Mouse (Mus musculus) forebrain, embryonic 12.5 days (tissue): ENCODE results near the gene Gm13278. TPM values are rescaled to one million over a fixed set of nuclear protein-coding genes. Genes with fewer than 3 reads are reported as not detected.
"Not testable (repeated sequence)": the region's sequence is repeated elsewhere in the genome, so short reads cannot be mapped to it uniquely, and the experiment has no call there.

Experiments used
- ATAC-seq: fragments of 200-750 bp; cut with Nextera tagmentation; 2 replicates; pipeline ENCODE4 v1.8.0; 2017; ENCODE audit warnings: moderate TSS enrichment; ENCODE audit not compliant: low FRiP score
- H3K27ac ChIP-seq: fragments of 300-500 bp; sonication (generic); 2 replicates; pipeline ENCODE4 v1.5.1; 2016; ENCODE audit warnings: mild to moderate bottlenecking
- H3K27me3 ChIP-seq: fragments of 300-500 bp; sonication (generic); 2 replicates; pipeline ENCODE4 v1.6.1; 2016; ENCODE audit warnings: mild to moderate bottlenecking
- H3K36me3 ChIP-seq: fragments of 300-500 bp; sonication (generic); replicated peaks from 2 replicates; pipeline ENCODE4 v1.6.1; 2016; ENCODE audit warnings: mild to moderate bottlenecking
- H3K4me1 ChIP-seq: fragments of 300-500 bp; sonication (generic); 2 replicates; pipeline ENCODE4 v1.6.1; 2016
- H3K4me2 ChIP-seq: fragments of 300-500 bp; sonication (generic); 2 replicates; pipeline ENCODE4 v1.6.1; 2016; ENCODE audit warnings: mild to moderate bottlenecking, moderate library complexity
- H3K4me3 ChIP-seq: fragments of 300-500 bp; sonication (generic); replicated peaks from 2 replicates; pipeline ENCODE4 v1.5.1; 2016; ENCODE audit warnings: mild to moderate bottlenecking
- H3K9ac ChIP-seq: fragments of 300-500 bp; sonication (generic); 2 replicates; pipeline ENCODE4 v1.6.1; 2016; ENCODE audit warnings: mild to moderate bottlenecking
- H3K9me3 ChIP-seq: fragments of 300-500 bp; sonication (generic); 2 replicates; pipeline ENCODE4 v1.6.1; 2016
- WGBS: fragments of 180-500 bp; shearing (Covaris S2); methylation state at CpG from one replicate; pipeline ENCODE4 v1.1.7; 2016; 5-methylcytosine and 5-hydroxymethylcytosine counted together
- polyA plus RNA-seq: library from polyadenylated mRNA; unstranded; fragments of >200 nt; fragmentation: Nextera tagmentation; extraction: Ambion mirVana; gene quantifications from 2 replicates; pipeline ENCODE4 v1.2.1, GENCODE M21; 2016

The Gm13278 gene
- not detected in 2 replicates for polyA plus RNA-seq

GRCm38 (mm10) chr4:88791250-88791649 lies at the start of gene Gm13278:
Gene Gm13278 (plus strand): TSS chr4:88791550.
- no CpG with 5 or more reads among the region's 28 CpGs for WGBS
- H3K27ac ChIP-seq, H3K9ac ChIP-seq, ATAC-seq, H3K4me2 ChIP-seq, H3K9me3 ChIP-seq, H3K4me3 ChIP-seq, H3K4me1 ChIP-seq, H3K27me3 ChIP-seq, H3K36me3 ChIP-seq: not testable (repeated sequence)

- Histone ChIP-seq H3K9me3 (no peaks in the 10 kb centered on the region), H3K4me2 (no peak overlapping the region), H3K9ac (no peak overlapping the region), H3K27ac (no peak overlapping the region), H3K36me3 (no peaks in the 10 kb centered on the region), H3K27me3 (no peaks in the 10 kb centered on the region), H3K4me1 (no peaks in the 10 kb centered on the region; the same call in 1 of the 2 replicates), H3K4me3 (no peak overlapping the region)
- WGBS = 76% methylated on average over 7 of the region's 7 CpGs
- no peak for ATAC-seq
These were observed 48.5 kb upstream of the Gm13278 start for GRCm38 (mm10) chr4:88742771-88743371.

DNA sequence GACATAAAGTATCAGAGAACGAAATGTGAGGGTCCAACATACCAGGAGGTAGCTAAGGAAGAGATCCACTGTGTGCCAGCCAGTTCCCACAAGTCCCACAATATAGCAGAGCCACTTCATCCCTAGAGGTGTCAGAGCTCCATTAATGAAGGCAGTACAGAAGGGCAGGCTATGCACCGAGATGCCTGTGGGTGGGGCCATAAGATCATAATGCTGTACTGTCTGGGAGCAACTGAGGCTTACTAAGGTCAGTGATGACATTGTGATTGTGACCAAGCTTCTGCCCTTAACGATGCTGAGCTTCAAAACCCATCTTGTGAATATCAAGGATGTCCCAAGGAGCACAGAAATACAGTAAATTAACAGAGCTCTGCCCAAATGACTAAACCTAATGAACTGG lies 47.1 kb upstream of the Gm13278 start:
- H3K36me3 ChIP-seq = no peaks in the 10 kb centered on the region
- H3K27me3 ChIP-seq = no peaks in the 10 kb centered on the region
- no peaks in the 10 kb centered on the region for H3K9me3 ChIP-seq
- no peak overlapping the region for H3K4me2 ChIP-seq
- no peak overlapping the region for H3K27ac ChIP-seq
- ATAC-seq = no peak
- H3K4me1 ChIP-seq = no peaks in the 10 kb centered on the region; the same call in 1 of the 2 replicates
- H3K9ac ChIP-seq = no peak overlapping the region
- H3K4me3 ChIP-seq = no peak overlapping the region
- WGBS = 72% methylated on average over 3 of the region's 3 CpGs

DNA sequence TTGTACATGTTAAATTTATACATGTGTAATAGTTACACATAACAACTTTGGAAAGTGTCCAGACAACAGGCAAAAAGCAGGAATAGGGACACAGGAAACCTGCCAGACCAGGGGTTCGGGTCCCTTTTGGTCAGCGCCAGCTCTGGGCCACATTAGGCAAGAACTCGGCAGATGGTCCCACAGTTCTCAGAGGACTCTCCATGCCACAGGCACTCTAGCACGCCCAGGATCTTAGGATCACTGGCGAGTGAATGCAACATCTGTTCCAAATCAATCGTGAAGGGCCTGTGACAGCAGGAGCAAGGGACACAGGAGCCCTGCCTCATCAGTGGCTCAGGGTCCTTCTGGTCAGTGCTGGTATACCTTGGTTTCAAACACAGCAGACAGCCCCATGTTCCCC lies 41.4 kb upstream of the Gm13278 start:
- Histone ChIP-seq H3K36me3 (no peaks in the 10 kb centered on the region), H3K4me2 (no peak overlapping the region), H3K4me1 (no peaks in the 10 kb centered on the region; the same call in 1 of the 2 replicates), H3K4me3 (no peak overlapping the region), H3K27me3 (no peaks in the 10 kb centered on the region), H3K9ac (no peak overlapping the region), H3K9me3 (no peaks in the 10 kb centered on the region), H3K27ac (no peak overlapping the region)
- ATAC-seq = no peak
- 68% methylated on average over 6 of the region's 6 CpGs for WGBS

GRCm38 (mm10) chr4:88754818-88755340 lies 36.5 kb upstream of the Gm13278 start, which contains the start of gene Gm13271:
Gene Gm13271 (plus strand): TSS chr4:88754868.
- not testable (repeated sequence) for H3K4me2 ChIP-seq, H3K27me3 ChIP-seq, H3K36me3 ChIP-seq, H3K4me1 ChIP-seq, ATAC-seq, H3K9ac ChIP-seq, H3K9me3 ChIP-seq, H3K4me3 ChIP-seq, H3K27ac ChIP-seq
- 75% methylated on average over 15 of the region's 15 CpGs for WGBS

GRCm38 (mm10) chr4:88756581-88757513 lies 34.5 kb upstream of the Gm13278 start:
- H3K9ac ChIP-seq = peak overlapping the region; percentile 63
- peak overlapping the region; percentile 44 for H3K4me3 ChIP-seq
- 12% methylated on average over 28 of the region's 31 CpGs for WGBS

GRCm38 (mm10) chr4:88757628-88758031 lies 33.7 kb upstream of the Gm13278 start:
- H3K36me3 ChIP-seq, H3K4me1 ChIP-seq, H3K27me3 ChIP-seq, H3K9me3 ChIP-seq: not testable (repeated sequence)
- H3K27ac ChIP-seq = peak overlapping the region; percentile 75
- peak overlapping the region; percentile 87 for H3K4me2 ChIP-seq
- WGBS = under 1% methylated on average over 20 of the region's 21 CpGs
- H3K9ac ChIP-seq = peak overlapping the region; percentile 63
- ATAC-seq = peak; percentile 99
- H3K4me3 ChIP-seq = peak overlapping the region; percentile 44

More at GRCm38 (mm10) chr4:88756581-88757513, 34.5 kb upstream of the Gm13278 start:
- Histone ChIP-seq H3K27ac (peak overlapping the region; percentile 75), H3K4me2 (peak overlapping the region; percentile 87)
- H3K9me3 ChIP-seq, H3K4me1 ChIP-seq, H3K27me3 ChIP-seq, ATAC-seq, H3K36me3 ChIP-seq: not testable (repeated sequence)

DNA sequence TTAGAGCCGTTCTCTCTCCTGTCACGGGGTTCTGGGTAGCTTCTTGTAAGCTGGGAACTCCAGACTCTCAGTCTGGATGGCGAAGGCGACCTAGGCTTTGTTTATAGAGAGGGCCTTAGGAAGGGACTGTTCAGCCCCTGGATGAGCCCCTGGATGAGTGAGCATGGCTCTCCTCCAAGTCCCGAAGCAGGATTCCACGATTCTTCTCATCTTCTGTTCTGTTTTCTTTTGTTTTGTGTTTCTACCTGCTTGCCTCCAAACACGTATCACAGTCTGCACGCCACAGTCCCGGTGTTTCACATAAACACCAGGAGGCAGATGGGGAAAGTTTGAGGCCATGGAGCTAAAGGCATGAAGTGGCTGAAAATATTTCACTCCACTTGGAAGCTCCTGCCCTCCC lies 32.6 kb upstream of the Gm13278 start:
- H3K27me3 ChIP-seq, H3K4me1 ChIP-seq, ATAC-seq, H3K27ac ChIP-seq, H3K36me3 ChIP-seq, H3K9me3 ChIP-seq, H3K4me2 ChIP-seq, H3K4me3 ChIP-seq, H3K9ac ChIP-seq: not testable (repeated sequence)
- 91% methylated on average over 9 of the region's 9 CpGs for WGBS

DNA sequence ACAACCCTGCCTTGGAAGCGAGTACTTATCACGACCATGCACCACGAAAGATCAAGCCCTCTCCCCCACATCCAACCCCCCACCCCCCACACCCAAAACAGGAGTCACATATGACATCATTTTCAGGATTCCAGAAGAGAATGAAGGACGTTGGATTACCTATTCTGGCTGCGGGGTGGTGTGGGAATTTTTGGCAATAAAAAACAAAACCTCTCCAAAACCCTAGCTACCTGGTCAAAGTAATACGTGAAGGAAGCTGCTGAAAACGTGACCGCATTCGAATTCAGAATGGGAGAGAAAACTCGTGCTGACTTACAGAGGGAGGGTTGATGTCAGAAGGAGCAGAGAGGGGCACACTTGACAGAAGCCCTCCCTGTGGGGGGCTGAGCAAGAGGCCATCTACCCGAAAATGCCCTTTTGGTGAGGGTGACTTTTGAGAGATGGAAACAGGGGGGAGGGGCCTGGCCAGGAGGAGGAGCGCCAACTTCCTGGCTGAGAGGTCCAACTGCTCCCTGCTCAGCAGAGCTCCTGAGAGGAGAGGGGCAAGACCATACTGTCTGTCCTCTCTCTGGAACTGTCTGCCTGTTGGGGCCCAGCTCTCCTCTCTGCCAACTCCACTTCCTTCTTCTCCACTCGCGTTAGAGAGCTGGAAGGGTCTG lies 31.6 kb upstream of the Gm13278 start, which contains the start of gene Gm13283:
Gene Gm13283 (plus strand): TSS at position 510 of the 659 bp plus-strand sequence.
- not testable (repeated sequence) for H3K4me1 ChIP-seq, ATAC-seq, H3K27ac ChIP-seq, H3K36me3 ChIP-seq, H3K9ac ChIP-seq, H3K9me3 ChIP-seq, H3K27me3 ChIP-seq
- H3K4me3 ChIP-seq = peak within 1 kb of the TSS; percentile 36
- WGBS = 20% methylated on average over 11 of the region's 14 CpGs
- peak within 1 kb of the TSS; percentile 60 for H3K4me2 ChIP-seq

DNA sequence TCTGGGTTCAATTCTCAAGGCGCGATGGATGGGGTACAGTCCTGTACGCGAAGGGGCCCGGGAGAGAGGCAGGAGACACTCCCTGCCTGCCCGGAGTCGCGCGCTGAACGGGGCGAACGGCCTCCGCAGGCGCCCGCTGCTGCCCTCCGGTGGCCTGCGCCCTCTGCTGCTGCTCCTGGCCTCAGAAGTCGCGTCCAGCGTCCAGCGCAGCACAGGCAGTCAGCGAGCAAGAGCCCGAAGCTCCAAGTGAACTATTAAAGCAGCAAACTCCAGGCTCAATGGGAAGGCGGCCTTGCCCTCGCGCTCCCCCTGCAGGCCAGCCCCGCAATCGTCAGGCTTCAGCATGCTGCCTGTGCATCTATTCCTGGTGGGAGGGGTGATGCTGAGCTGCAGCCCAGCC lies 30.9 kb upstream of the Gm13278 start:
- peak overlapping the region; percentile 60 for H3K4me2 ChIP-seq
- under 1% methylated on average over 21 of the region's 28 CpGs for WGBS
- H3K27me3 ChIP-seq, ATAC-seq, H3K36me3 ChIP-seq, H3K9me3 ChIP-seq, H3K27ac ChIP-seq, H3K4me1 ChIP-seq, H3K9ac ChIP-seq: not testable (repeated sequence)
- H3K4me3 ChIP-seq = peak overlapping the region; percentile 36

GRCm38 (mm10) chr4:88761776-88762175 lies 29.6 kb upstream of the Gm13278 start:
- H3K27ac ChIP-seq = not testable (repeated sequence)
- 76% methylated on average over 6 of the region's 8 CpGs for WGBS

GRCm38 (mm10) chr4:88762341-88762740 lies 29.0 kb upstream of the Gm13278 start:
- not testable (repeated sequence) for H3K36me3 ChIP-seq, ATAC-seq
- WGBS = 56% methylated on average over 9 of the region's 9 CpGs

More at GRCm38 (mm10) chr4:88761776-88762175, 29.6 kb upstream of the Gm13278 start:
- H3K9me3 ChIP-seq, H3K4me2 ChIP-seq, H3K9ac ChIP-seq, H3K4me3 ChIP-seq, H3K4me1 ChIP-seq, ATAC-seq, H3K27me3 ChIP-seq, H3K36me3 ChIP-seq: not testable (repeated sequence)

More at GRCm38 (mm10) chr4:88762341-88762740, 29.0 kb upstream of the Gm13278 start:
- not testable (repeated sequence) for H3K9me3 ChIP-seq, H3K4me3 ChIP-seq, H3K27me3 ChIP-seq, H3K9ac ChIP-seq, H3K27ac ChIP-seq, H3K4me2 ChIP-seq, H3K4me1 ChIP-seq
